Mouse (Mus musculus) intestine, postnatal 0 days (tissue): ENCODE data around the gene Ugt1a2. TPM values are rescaled to one million over a fixed set of nuclear protein-coding genes. Genes with fewer than 3 reads are reported as not detected.

Source experiments
- ATAC-seq: fragments of 200-750 bp; cut with Nextera tagmentation; 2 replicates; pipeline ENCODE4 v1.8.0; 2017; ENCODE audit warnings: mild to moderate bottlenecking, moderate TSS enrichment, moderate library complexity
- H3K27ac ChIP-seq: fragments of 300-500 bp; sonication (generic); 2 replicates; pipeline ENCODE4 v1.5.1; 2014; ENCODE audit warnings: mild to moderate bottlenecking, low read depth, low read length, moderate library complexity
- H3K27me3 ChIP-seq: fragments of 300-500 bp; sonication (generic); replicated peaks from 2 replicates; pipeline ENCODE4 v1.6.1; 2014; ENCODE audit warnings: low read length, mixed read lengths; ENCODE audit not compliant: control insufficient read depth, insufficient read depth
- H3K36me3 ChIP-seq: fragments of 300-500 bp; sonication (generic); 2 replicates; pipeline ENCODE4 v1.6.1; 2014; ENCODE audit warnings: mild to moderate bottlenecking, moderate library complexity; ENCODE audit not compliant: control insufficient read depth, insufficient read depth
- H3K4me1 ChIP-seq: fragments of 300-500 bp; sonication (generic); replicated peaks from 2 replicates; pipeline ENCODE4 v1.6.1; 2014; ENCODE audit warnings: antibody characterized with exemption, low read length, mixed read lengths; ENCODE audit not compliant: control insufficient read depth, insufficient read depth
- H3K4me2 ChIP-seq: fragments of 300-500 bp; sonication (generic); replicated peaks from 2 replicates; pipeline ENCODE4 v1.6.1; 2014; ENCODE audit warnings: low read depth, mild to moderate bottlenecking, moderate library complexity
- H3K4me3 ChIP-seq: fragments of 300-500 bp; sonication (generic); 2 replicates; pipeline ENCODE4 v1.5.1; 2014; ENCODE audit warnings: low read depth, low read length
- H3K9ac ChIP-seq: fragments of 300-500 bp; sonication (generic); 2 replicates; pipeline ENCODE4 v1.6.1; 2014; ENCODE audit warnings: mild to moderate bottlenecking, low read depth, low read length
- H3K9me3 ChIP-seq: fragments of 300-500 bp; sonication (generic); 2 replicates; pipeline ENCODE4 v1.6.1; 2016; ENCODE audit warnings: mixed run types; ENCODE audit not compliant: control insufficient read depth
- CTCF ChIP-seq: sonication (generic); IDR thresholded peaks from 2 replicates; pipeline ENCODE4 v1.5.1; 2016; ENCODE audit warnings: low read depth, mild to moderate bottlenecking, control low read depth, antibody characterized with exemption, moderate library complexity
- WGBS: fragments of 180-500 bp; shearing (Covaris S2); extraction: QIAGEN DNeasy Blood & Tissue Kit; methylation state at CpG from one replicate; pipeline ENCODE4 v1.1.7; 2014; 5-methylcytosine and 5-hydroxymethylcytosine counted together
- polyA plus RNA-seq: library from polyadenylated mRNA; unstranded; fragments of >200 nt; fragmentation: Nextera tagmentation; extraction: Ambion mirVana; gene quantifications from 2 replicates; pipeline ENCODE4 v1.2.1, GENCODE M21; 2015

Gene Ugt1a2
- polyA plus RNA-seq, 1 experiment from 2014 or later = 0.05 TPM

- Histone ChIP-seq H3K4me3 (no peak overlapping the region), H3K27ac (no peak overlapping the region), H3K36me3 (no peaks in the 10 kb centered on the region), H3K27me3 (no peaks in the 10 kb centered on the region), H3K9me3 (peaks cover 34% of the 10 kb centered on the region), H3K4me2 (no peak overlapping the region), H3K4me1 (no peaks in the 10 kb centered on the region), H3K9ac (no peak overlapping the region)
- ATAC-seq = no peak
- TF ChIP-seq CTCF = no peak
- WGBS = 72% methylated on average over 5 of the region's 5 CpGs
These were observed 39.7 kb downstream of the Ugt1a2 start for GRCm38 (mm10) chr1:88240072-88240471.

GRCm38 (mm10) chr1:88240579-88240978 is 40.2 kb downstream of the Ugt1a2 start:
- no peaks in the 10 kb centered on the region for H3K4me1 ChIP-seq
- peaks cover 33% of the 10 kb centered on the region for H3K9me3 ChIP-seq
- H3K27ac ChIP-seq = no peak overlapping the region
- no peaks in the 10 kb centered on the region for H3K36me3 ChIP-seq
- WGBS = 68% methylated on average over 4 of the region's 4 CpGs
- H3K9ac ChIP-seq = no peak overlapping the region
- no peaks in the 10 kb centered on the region for H3K27me3 ChIP-seq
- 0 out of 2 replicates have a peak, but pooled peaks have one; percentile 2 for ATAC-seq
- H3K4me3 ChIP-seq = no peak overlapping the region
- TF ChIP-seq CTCF = no peak
- H3K4me2 ChIP-seq = no peak overlapping the region

- Histone ChIP-seq H3K36me3 (no peaks in the 10 kb centered on the region), H3K9ac (no peak overlapping the region), H3K9me3 (peaks cover 32% of the 10 kb centered on the region), H3K4me3 (no peak overlapping the region), H3K4me2 (no peak overlapping the region), H3K27me3 (no peaks in the 10 kb centered on the region), H3K4me1 (no peaks in the 10 kb centered on the region), H3K27ac (no peak overlapping the region)
- 62% methylated on average over 5 of the region's 5 CpGs for WGBS
- no peak for ATAC-seq
- TF ChIP-seq CTCF = no peak
These were observed 43.5 kb downstream of the Ugt1a2 start for GRCm38 (mm10) chr1:88243861-88244260.

GRCm38 (mm10) chr1:88245881-88246280 is 45.5 kb downstream of the Ugt1a2 start:
- Histone ChIP-seq H3K36me3 (no peaks in the 10 kb centered on the region), H3K27me3 (no peaks in the 10 kb centered on the region), H3K4me1 (no peaks in the 10 kb centered on the region), H3K4me3 (no peak overlapping the region), H3K9ac (no peak overlapping the region), H3K9me3 (peaks cover 35% of the 10 kb centered on the region), H3K27ac (no peak overlapping the region), H3K4me2 (no peak overlapping the region)
- WGBS = 74% methylated on average over 6 of the region's 6 CpGs
- TF ChIP-seq CTCF = no peak
- 0 out of 2 replicates have a peak, but pooled peaks have one; percentile 1 for ATAC-seq

GRCm38 (mm10) chr1:88246386-88246785 is 46.0 kb downstream of the Ugt1a2 start:
- ATAC-seq = no peak

GRCm38 (mm10) chr1:88247660-88248059 is 47.3 kb downstream of the Ugt1a2 start:
- Histone ChIP-seq H3K27me3 (no peaks in the 10 kb centered on the region), H3K4me1 (no peaks in the 10 kb centered on the region), H3K9ac (no peak overlapping the region), H3K4me2 (no peak overlapping the region), H3K27ac (no peak overlapping the region), H3K9me3 (peaks cover 45% of the 10 kb centered on the region), H3K36me3 (no peaks in the 10 kb centered on the region), H3K4me3 (no peak overlapping the region)
- ATAC-seq = no peak
- no peak for TF ChIP-seq CTCF
- WGBS = 45% methylated on average over 2 of the region's 2 CpGs

More at GRCm38 (mm10) chr1:88246386-88246785, 46.0 kb downstream of the Ugt1a2 start:
- Histone ChIP-seq H3K4me2 (no peak overlapping the region), H3K4me3 (no peak overlapping the region), H3K36me3 (no peaks in the 10 kb centered on the region), H3K4me1 (no peaks in the 10 kb centered on the region), H3K9ac (no peak overlapping the region), H3K27ac (no peak overlapping the region), H3K27me3 (no peaks in the 10 kb centered on the region), H3K9me3 (peaks cover 38% of the 10 kb centered on the region)
- 49% methylated on average over 6 of the region's 6 CpGs for WGBS
- TF ChIP-seq CTCF = no peak

GRCm38 (mm10) chr1:88248658-88249057 is 48.3 kb downstream of the Ugt1a2 start:
- peaks cover 43% of the 10 kb centered on the region for H3K9me3 ChIP-seq
- H3K4me3 ChIP-seq = no peak overlapping the region
- TF ChIP-seq CTCF = no peak
- ATAC-seq = no peak
- no peaks in the 10 kb centered on the region for H3K4me1 ChIP-seq
- 64% methylated on average over 4 of the region's 4 CpGs for WGBS
- H3K9ac ChIP-seq = no peak overlapping the region
- H3K27ac ChIP-seq = no peak overlapping the region
- no peaks in the 10 kb centered on the region for H3K36me3 ChIP-seq
- H3K4me2 ChIP-seq = no peak overlapping the region
- no peaks in the 10 kb centered on the region for H3K27me3 ChIP-seq
